Mouse (Mus musculus): Measurements from ENCODE around the gene Nfic. TPM values are rescaled to one million over a fixed set of nuclear protein-coding genes. Genes with fewer than 3 reads are reported as not detected.

Gene Nfic
- polyA plus RNA-seq, 2 experiments = 38.1 to 98.9 TPM

GRCm38 (mm10) chr10:81365672-81366476 lies 89.6 kb downstream of the Nfic start, which contains the start of gene 4930404N11Rik:
4930404N11Rik (minus strand) TSS chr10:81365816.
- Histone ChIP-seq H3K27ac (replicated peaks; ENCODE audit: low read depth, low read length) (no peak within 1 kb of the TSS), H3K27me3 (ENCODE audit: control insufficient read depth, insufficient read depth, low read length) (peaks cover 26% of the 10 kb centered on the region), H3K36me3 (ENCODE audit: control insufficient read depth, insufficient read depth, low read length) (peaks cover 55% of the 10 kb centered on the region), H3K4me2 (replicated peaks; ENCODE audit: low read depth, low read length, severe bottlenecking) (peak within 1 kb of the TSS; percentile 56), H3K9ac (ENCODE audit: low read depth, low read length, severe bottlenecking) (0 out of 2 replicates have a peak within 1 kb of the TSS, but pooled peaks have one; percentile 43), H3K9me3 (ENCODE audit: control insufficient read depth, low read length) (no peaks in the 10 kb centered on the region), H3K4me1 (ENCODE audit: control insufficient read depth, insufficient read depth, low read length) (peaks cover 14% of the 10 kb centered on the region), H3K4me3 (replicated peaks; ENCODE audit: low read length) (peak within 1 kb of the TSS; percentile 30)
- no peak for ATAC-seq (ENCODE audit: low FRiP score, low read depth)
- 32% methylated on average over 12 of the region's 12 CpGs for WGBS
- DNase-seq (ENCODE audit: low spot score) = no peak
- TF ChIP-seq POLR2A (IDR thresholded peaks at IDR 0.05; ENCODE audit: borderline replicate concordance, extremely low read depth, insufficient read depth, insufficient read length) = no peak

DNA sequence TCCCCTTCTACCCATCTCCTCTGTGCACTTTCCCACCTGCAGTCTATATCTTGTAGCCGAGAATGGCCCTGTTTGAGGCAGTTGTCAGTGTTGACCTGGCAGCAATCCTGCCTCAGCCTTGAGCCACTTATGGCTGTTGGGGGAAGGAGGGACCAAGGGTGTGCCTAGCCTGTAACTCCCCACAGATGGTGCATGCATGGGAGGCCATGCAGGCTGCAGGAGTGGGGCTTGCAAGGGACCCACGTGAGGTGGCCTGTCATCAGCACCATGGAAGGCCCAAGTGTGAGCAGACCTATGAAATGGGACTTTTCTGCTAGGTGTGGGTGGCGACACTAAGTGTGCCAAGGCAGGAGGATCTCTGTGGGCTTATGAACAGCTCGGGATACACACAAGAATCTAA lies 90.4 kb downstream of the Nfic start:
- WGBS = 36% methylated on average over 4 of the region's 4 CpGs
- H3K4me3 ChIP-seq (replicated peaks; ENCODE audit: low read length) = peak overlapping the region; percentile 30
- DNase-seq (ENCODE audit: low spot score) (no peak), ATAC-seq (ENCODE audit: low FRiP score, low read depth) (no peak)
- peaks cover 14% of the 10 kb centered on the region for H3K4me1 ChIP-seq (ENCODE audit: control insufficient read depth, insufficient read depth, low read length)
- H3K36me3 ChIP-seq (ENCODE audit: control insufficient read depth, insufficient read depth, low read length) = peaks cover 51% of the 10 kb centered on the region
- H3K9me3 ChIP-seq (ENCODE audit: control insufficient read depth, low read length) = no peaks in the 10 kb centered on the region
- no peak overlapping the region for H3K9ac ChIP-seq (ENCODE audit: low read depth, low read length, severe bottlenecking)
- H3K27me3 ChIP-seq (ENCODE audit: control insufficient read depth, insufficient read depth, low read length) = peaks cover 26% of the 10 kb centered on the region
- no peak overlapping the region for H3K27ac ChIP-seq (replicated peaks; ENCODE audit: low read depth, low read length)
- TF ChIP-seq POLR2A (IDR thresholded peaks at IDR 0.05; ENCODE audit: borderline replicate concordance, extremely low read depth, insufficient read depth, insufficient read length) = no peak
- 0 out of 2 replicates have a peak overlapping the region, but pooled peaks have one; percentile 56 for H3K4me2 ChIP-seq (replicated peaks; ENCODE audit: low read depth, low read length, severe bottlenecking)

GRCm38 (mm10) chr10:81364666-81365065 lies 90.8 kb downstream of the Nfic start:
- DNase-seq (ENCODE audit: low spot score) = no peak
- Histone ChIP-seq H3K27ac (replicated peaks; ENCODE audit: low read depth, low read length) (no peak overlapping the region), H3K36me3 (ENCODE audit: control insufficient read depth, insufficient read depth, low read length) (peaks cover 50% of the 10 kb centered on the region)

DNA sequence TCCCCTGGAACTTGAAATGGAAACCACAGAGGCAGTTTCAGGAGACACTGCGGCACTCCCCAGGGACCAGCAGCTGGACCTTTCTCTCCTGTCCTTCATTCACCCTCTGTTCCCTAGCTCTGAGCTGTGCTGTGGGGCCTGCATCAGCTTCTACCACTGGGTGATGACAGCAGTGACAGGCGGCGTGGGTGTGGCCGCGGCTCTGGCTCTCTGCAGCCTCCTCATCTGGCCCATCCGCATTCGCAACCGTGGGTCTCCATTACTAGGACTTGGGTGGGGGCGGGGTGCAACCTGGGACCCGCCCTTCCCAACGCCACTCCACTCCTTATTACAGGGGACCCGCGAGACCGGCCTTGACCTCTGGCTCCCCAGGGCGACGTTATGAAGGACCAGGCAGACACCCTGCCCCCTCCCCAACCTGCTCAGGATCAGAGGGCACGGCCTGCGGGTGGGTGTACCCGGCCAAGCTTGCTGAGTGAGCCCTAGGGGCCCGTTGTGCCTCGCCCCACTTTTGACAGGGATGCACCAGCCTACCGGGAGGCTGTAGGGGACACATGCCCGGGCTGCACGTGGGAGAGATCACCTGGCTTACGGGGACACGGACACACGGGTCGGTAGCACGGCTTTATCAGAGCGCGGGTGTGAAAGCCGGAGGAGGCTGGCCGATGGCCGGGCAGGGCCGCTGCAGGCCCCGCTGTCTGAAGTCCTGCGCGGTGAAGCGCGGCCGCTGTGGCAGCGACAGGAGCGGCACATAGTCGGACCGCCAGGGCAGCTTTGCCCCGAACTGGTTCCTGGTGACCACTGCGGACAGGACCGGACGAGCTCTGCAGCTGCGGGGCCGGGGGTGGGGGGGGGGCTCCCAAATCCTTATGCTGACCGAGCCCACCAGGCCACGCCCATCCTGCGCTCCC lies 91.7 kb downstream of the Nfic start:
- Histone ChIP-seq H3K36me3 (ENCODE audit: control insufficient read depth, insufficient read depth, low read length) (peaks cover 40% of the 10 kb centered on the region), H3K9me3 (ENCODE audit: control insufficient read depth, low read length) (no peaks in the 10 kb centered on the region), H3K4me1 (ENCODE audit: control insufficient read depth, insufficient read depth, low read length) (peaks cover 18% of the 10 kb centered on the region), H3K27ac (replicated peaks; ENCODE audit: low read depth, low read length) (no peak overlapping the region), H3K4me2 (replicated peaks; ENCODE audit: low read depth, low read length, severe bottlenecking) (peak overlapping the region; percentile 56), H3K4me3 (replicated peaks; ENCODE audit: low read length) (peak overlapping the region; percentile 30), H3K27me3 (ENCODE audit: control insufficient read depth, insufficient read depth, low read length) (peaks cover 26% of the 10 kb centered on the region), H3K9ac (ENCODE audit: low read depth, low read length, severe bottlenecking) (peak overlapping the region; percentile 43)
- TF ChIP-seq POLR2A (IDR thresholded peaks at IDR 0.05; ENCODE audit: borderline replicate concordance, extremely low read depth, insufficient read depth, insufficient read length) = no peak
- WGBS = 13% methylated on average over 48 of the region's 54 CpGs
- no peak for ATAC-seq (ENCODE audit: low FRiP score, low read depth)
- DNase-seq (ENCODE audit: low spot score) = no peak

More at GRCm38 (mm10) chr10:81364666-81365065, 90.8 kb downstream of the Nfic start:
- H3K4me1 ChIP-seq (ENCODE audit: control insufficient read depth, insufficient read depth, low read length) = peaks cover 14% of the 10 kb centered on the region
- peaks cover 26% of the 10 kb centered on the region for H3K27me3 ChIP-seq (ENCODE audit: control insufficient read depth, insufficient read depth, low read length)
- H3K4me2 ChIP-seq (replicated peaks; ENCODE audit: low read depth, low read length, severe bottlenecking) = peak overlapping the region; percentile 56
- peak overlapping the region; percentile 30 for H3K4me3 ChIP-seq (replicated peaks; ENCODE audit: low read length)
- WGBS = 13% methylated on average over 28 of the region's 28 CpGs
- no peaks in the 10 kb centered on the region for H3K9me3 ChIP-seq (ENCODE audit: control insufficient read depth, low read length)
- H3K9ac ChIP-seq (ENCODE audit: low read depth, low read length, severe bottlenecking) = peak overlapping the region; percentile 43; the same call in 1 of the 2 replicates
- ATAC-seq (ENCODE audit: low FRiP score, low read depth) = no peak
- no peak for TF ChIP-seq POLR2A (IDR thresholded peaks at IDR 0.05; ENCODE audit: borderline replicate concordance, extremely low read depth, insufficient read depth, insufficient read length)
